Mouse (Mus musculus): ENCODE data around the gene Dnaaf2.

DNA sequence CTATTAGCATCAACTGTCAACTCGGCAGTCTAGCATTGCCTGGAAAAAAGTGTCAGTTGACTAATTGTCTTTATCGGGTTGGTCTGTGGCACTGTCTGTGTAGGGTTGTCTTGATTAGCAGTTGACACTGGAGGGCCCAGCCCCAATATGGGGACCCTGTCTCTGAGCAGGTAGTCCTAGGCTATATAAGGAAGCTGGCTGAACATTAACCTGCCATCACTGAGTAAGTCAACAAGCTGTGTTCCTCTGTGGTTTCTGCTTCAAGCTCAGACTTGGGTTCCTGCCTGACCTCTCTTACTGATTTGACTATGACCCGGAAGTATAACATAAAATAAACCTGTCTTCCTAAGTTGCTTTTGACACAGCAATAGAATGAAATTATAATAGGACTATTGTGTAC is 22.3 kb downstream of the Dnaaf2 start:
- TF ChIP-seq CTCF (IDR thresholded peaks at IDR 0.05; ENCODE audit: control insufficient read depth, insufficient read depth, insufficient read length) (no peak), MYOD1 (IDR thresholded peaks at IDR 0.05; ENCODE audit: control insufficient read depth, insufficient read length, low read depth) (no peak)
